Mouse (Mus musculus): ENCODE measurements at regions not wholly inside any gene's neighbourhood (a gene's known extent, or its start where the extent isn't known, plus 50 kb on each side); places are given as distances from the start of the nearest gene placed in this dataset.

GRCm38 (mm10) chr12:109539046-109539445, 61.1 kb downstream of the Rtl1 start:
- no peak for DNase-seq

- peak; percentile 59 for DNase-seq
Observed at GRCm38 (mm10) chr12:109538641-109539040, 61.5 kb downstream of the Rtl1 start.

GRCm38 (mm10) chr12:109536536-109536935, 63.6 kb downstream of the Rtl1 start:
- peak; percentile 67 for DNase-seq

- no peak for DNase-seq
Observed at GRCm38 (mm10) chr12:109532392-109532791, 67.7 kb downstream of the Rtl1 start.

GRCm38 (mm10) chr12:109531347-109532023, 68.6 kb downstream of the Rtl1 start:
- DNase-seq, result no peak

- DNase-seq, result no peak
Observed at GRCm38 (mm10) chr12:109530215-109531050, 69.7 kb downstream of the Rtl1 start.

GRCm38 (mm10) chr12:109529501-109529900, 70.6 kb downstream of the Rtl1 start:
- no peak for DNase-seq

GRCm38 (mm10) chr12:109528966-109529365, 71.2 kb downstream of the Rtl1 start:
- DNase-seq, result no peak

- no peak for DNase-seq
Observed at GRCm38 (mm10) chr12:109528263-109528545, 71.9 kb downstream of the Rtl1 start.

GRCm38 (mm10) chr12:109527414-109528262, 72.5 kb downstream of the Rtl1 start:
- no peak for DNase-seq

- DNase-seq, result no peak
Observed at GRCm38 (mm10) chr12:109525613-109526012, 73.0 kb downstream of the Dlk1 start.

GRCm38 (mm10) chr12:109521199-109521780, 68.7 kb downstream of the Dlk1 start:
- DNase-seq, result no peak

- no peak for DNase-seq
Observed at GRCm38 (mm10) chr12:109520414-109520813, 67.8 kb downstream of the Dlk1 start.

GRCm38 (mm10) chr12:109519838-109520237, 67.2 kb downstream of the Dlk1 start:
- no peak for DNase-seq

- no peak for DNase-seq
Observed at GRCm38 (mm10) chr12:109518413-109519021, 65.9 kb downstream of the Dlk1 start.

GRCm38 (mm10) chr12:109517764-109518163, 65.1 kb downstream of the Dlk1 start:
- no peak for DNase-seq

- no peak for DNase-seq
Observed at GRCm38 (mm10) chr12:109516961-109517360, 64.3 kb downstream of the Dlk1 start.

- DNase-seq, result no peak
Observed at GRCm38 (mm10) chr12:109514292-109514818, 61.7 kb downstream of the Dlk1 start.
